Mouse (Mus musculus): ENCODE measurements around the gene Slc12a8. TPM values are rescaled to one million over a fixed set of nuclear protein-coding genes. Genes with fewer than 3 reads are reported as not detected.

Gene Slc12a8
- polyA plus RNA-seq, 1 experiment: 0.91 TPM

DNA sequence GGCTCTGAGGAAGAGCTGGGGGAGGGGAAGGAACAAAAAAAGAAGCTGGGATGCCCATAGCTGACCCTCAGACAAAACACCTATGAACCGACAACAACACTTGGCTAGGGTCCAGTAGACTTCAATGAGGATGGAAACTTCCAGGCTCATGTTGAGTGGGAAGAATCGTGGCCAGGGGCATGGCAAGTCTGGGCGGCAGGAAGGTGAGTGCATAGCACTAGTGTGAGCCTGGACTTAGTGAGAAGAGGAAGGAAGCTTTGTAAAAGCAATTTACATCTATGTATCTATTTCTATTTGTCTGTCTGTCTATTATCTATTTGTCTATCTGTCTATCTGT, 158.7 kb downstream of the Slc12a8 start:
- Histone ChIP-seq H3K4me3 (ENCODE audit: insufficient read depth, low read length) (no peak overlapping the region), H3K4me1 (ENCODE audit: control insufficient read depth, insufficient read depth, low read length) (peaks cover 7% of the 10 kb centered on the region), H3K27ac (ENCODE audit: insufficient read depth, low read length) (no peak overlapping the region)
- TF ChIP-seq CTCF (IDR thresholded peaks at IDR 0.05; ENCODE audit: borderline replicate concordance, insufficient read depth, low read length): no peak
- no peak for TF ChIP-seq POLR2A (IDR thresholded peaks at IDR 0.05; ENCODE audit: low read depth, low read length)

DNA sequence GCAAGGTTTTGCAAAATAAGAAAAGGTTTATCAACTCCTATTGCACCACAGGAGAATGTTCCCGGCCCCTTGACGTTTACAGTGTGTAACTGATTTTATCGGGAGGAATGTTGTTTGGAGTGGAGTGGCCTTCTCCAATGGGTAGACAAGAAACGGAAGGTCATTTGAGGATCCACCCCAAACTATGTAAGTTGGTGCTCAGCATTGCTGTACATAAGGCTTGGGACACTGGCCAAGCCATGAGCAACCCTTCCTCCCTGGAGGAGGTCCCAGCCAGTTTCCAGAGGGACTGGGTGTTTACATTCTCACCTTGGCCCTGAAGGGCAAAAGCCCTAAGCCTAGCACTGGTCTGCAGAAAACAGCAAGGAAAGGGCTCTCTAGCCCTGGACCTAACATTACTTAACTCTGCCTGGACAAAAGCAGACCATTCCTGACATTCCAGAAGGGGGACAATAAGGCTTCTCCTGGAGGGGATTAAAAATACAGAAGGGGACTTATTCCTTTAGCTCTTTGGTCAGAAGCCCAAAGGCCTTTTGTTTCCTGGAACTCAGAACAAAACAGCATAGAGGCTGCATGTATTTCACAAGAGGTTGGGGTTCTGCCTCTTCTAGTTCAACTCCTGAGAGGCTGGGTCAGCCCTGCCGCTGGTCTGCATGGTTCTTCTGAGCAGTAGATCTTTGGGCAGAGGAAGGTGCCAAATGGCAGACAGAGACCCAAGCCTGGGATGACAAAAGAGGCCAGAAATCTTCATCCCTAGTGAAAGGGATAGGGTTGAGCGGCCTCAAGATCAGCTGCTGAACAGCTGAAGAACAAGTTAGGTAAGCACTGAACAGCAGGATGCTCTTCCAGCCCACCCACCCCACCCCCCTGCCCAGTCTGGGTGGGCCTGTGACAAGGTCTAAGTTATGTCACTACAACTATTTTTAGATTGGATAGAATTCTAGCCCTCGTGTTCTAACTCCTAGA, 159.5 kb downstream of the Slc12a8 start:
- H3K27ac ChIP-seq (ENCODE audit: insufficient read depth, low read length): no peak overlapping the region
- no peak for TF ChIP-seq CTCF (IDR thresholded peaks at IDR 0.05; ENCODE audit: borderline replicate concordance, insufficient read depth, low read length)
- no peak for TF ChIP-seq POLR2A (IDR thresholded peaks at IDR 0.05; ENCODE audit: low read depth, low read length)
- H3K4me3 ChIP-seq (ENCODE audit: insufficient read depth, low read length): no peak overlapping the region
- H3K4me1 ChIP-seq (ENCODE audit: control insufficient read depth, insufficient read depth, low read length): peaks cover 7% of the 10 kb centered on the region

DNA sequence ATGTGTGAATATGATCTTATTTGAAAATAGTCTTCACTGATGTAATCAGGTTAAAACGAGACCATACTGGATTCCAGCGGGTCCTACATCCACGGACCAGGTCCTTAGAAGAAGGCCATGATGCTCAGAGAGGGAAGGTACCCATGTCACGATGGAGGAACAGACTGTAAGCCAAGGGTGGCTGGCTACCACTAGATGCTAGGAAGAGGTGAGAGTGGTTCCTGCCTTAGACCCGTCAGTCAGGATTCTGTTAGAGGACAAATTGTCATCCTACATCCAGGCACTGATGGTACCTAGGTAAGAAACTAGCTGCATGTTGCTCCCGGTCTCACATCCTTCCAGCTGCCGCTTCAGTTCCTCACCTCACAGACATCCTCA, 160.2 kb downstream of the Slc12a8 start:
- Histone ChIP-seq H3K4me3 (ENCODE audit: insufficient read depth, low read length) (no peak overlapping the region), H3K27ac (ENCODE audit: insufficient read depth, low read length) (no peak overlapping the region), H3K4me1 (ENCODE audit: control insufficient read depth, insufficient read depth, low read length) (peaks cover 7% of the 10 kb centered on the region)
- TF ChIP-seq CTCF (IDR thresholded peaks at IDR 0.05; ENCODE audit: borderline replicate concordance, insufficient read depth, low read length) (no peak), POLR2A (IDR thresholded peaks at IDR 0.05; ENCODE audit: low read depth, low read length) (no peak)

DNA sequence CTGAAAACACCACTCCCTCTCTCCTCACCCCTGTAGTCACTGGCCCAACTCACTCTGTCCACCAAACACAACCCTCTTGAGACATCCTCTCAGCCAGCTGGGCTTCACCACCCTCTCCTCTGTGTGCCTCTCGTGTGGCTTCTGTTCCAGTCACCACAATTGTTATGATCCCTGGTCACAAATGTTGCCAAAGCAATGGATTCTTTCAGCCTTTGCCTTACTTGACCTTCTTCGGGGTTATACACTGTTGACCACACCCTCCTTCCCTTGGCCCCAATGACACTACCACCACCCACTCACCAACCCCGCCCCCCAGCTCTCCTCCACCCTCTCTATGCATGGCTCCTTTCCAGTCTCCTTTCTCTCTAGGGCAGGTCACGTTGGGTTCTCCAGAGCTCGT, 160.8 kb downstream of the Slc12a8 start:
- TF ChIP-seq POLR2A (IDR thresholded peaks at IDR 0.05; ENCODE audit: low read depth, low read length) (no peak), CTCF (IDR thresholded peaks at IDR 0.05; ENCODE audit: borderline replicate concordance, insufficient read depth, low read length) (no peak)
- no peak overlapping the region for H3K4me3 ChIP-seq (ENCODE audit: insufficient read depth, low read length)
- H3K27ac ChIP-seq (ENCODE audit: insufficient read depth, low read length): no peak overlapping the region
- peaks cover 8% of the 10 kb centered on the region for H3K4me1 ChIP-seq (ENCODE audit: control insufficient read depth, insufficient read depth, low read length)

DNA sequence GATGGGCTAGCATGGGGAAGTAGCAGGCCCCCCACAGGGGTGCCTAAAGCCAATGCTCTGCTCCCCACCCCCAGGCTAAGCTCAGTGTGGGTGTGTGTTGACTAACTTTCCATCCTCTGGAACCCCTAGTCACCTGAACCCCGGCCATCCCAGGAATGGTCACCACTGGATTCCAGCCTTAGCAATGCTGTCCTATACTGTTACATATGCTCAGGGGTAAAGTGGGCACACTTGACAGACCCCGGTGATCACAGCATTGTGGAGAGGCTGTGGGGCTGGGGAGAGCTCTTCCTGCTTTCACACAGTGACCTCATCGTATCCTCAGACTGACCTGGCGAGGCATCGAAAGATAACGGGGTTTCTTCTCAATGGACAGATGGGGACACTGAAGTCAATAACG, 163.1 kb downstream of the Slc12a8 start:
- peaks cover 12% of the 10 kb centered on the region for H3K4me1 ChIP-seq (ENCODE audit: control insufficient read depth, insufficient read depth, low read length)
- no peak overlapping the region for H3K4me3 ChIP-seq (ENCODE audit: insufficient read depth, low read length)
- no peak overlapping the region for H3K27ac ChIP-seq (ENCODE audit: insufficient read depth, low read length)
- TF ChIP-seq CTCF (IDR thresholded peaks at IDR 0.05; ENCODE audit: borderline replicate concordance, insufficient read depth, low read length): no peak
- TF ChIP-seq POLR2A (IDR thresholded peaks at IDR 0.05; ENCODE audit: low read depth, low read length): no peak

DNA sequence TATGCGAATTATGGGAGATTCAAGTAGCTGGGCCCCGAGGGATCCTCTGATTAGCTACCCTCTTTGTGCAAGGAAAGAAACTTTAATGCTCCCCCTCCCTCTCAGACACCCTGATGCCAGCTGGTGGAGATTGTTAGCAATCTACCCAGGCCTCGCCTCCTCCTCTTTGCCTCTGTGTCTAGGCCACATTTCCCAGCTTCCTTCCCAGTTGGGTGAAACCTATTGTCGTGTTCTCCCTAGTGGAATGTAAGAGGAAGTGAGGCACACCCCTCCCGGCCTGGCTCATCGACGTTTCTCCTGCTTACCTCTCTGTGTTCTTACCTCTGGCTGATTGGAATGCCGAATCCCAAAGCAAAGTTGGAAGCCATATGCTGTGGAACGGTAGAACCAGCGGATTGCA, 163.7 kb downstream of the Slc12a8 start:
- no peak overlapping the region for H3K4me3 ChIP-seq (ENCODE audit: insufficient read depth, low read length)
- no peak overlapping the region for H3K27ac ChIP-seq (ENCODE audit: insufficient read depth, low read length)
- H3K4me1 ChIP-seq (ENCODE audit: control insufficient read depth, insufficient read depth, low read length): peaks cover 12% of the 10 kb centered on the region
- no peak for TF ChIP-seq POLR2A (IDR thresholded peaks at IDR 0.05; ENCODE audit: low read depth, low read length)
- no peak for TF ChIP-seq CTCF (IDR thresholded peaks at IDR 0.05; ENCODE audit: borderline replicate concordance, insufficient read depth, low read length)

DNA sequence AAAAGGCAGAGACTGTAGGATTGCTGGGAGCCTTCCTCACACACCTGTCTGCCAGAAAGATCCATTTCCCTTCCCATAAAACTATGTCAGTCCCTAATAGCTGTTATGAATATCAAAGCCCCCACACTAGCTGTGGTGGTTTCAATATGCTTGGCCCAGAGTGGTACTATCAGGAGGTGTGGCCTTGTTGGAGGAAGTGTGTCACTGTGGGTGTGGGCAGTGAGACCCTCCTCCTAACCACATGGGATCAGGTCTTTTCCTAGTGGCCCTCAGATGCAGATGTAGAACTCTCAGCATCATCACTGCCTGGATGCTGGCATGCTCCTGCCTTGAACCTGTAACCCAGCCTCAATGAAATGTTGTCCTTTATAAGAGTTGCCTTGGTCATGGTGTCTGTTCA, 164.5 kb downstream of the Slc12a8 start:
- Histone ChIP-seq H3K4me3 (ENCODE audit: insufficient read depth, low read length) (no peak overlapping the region), H3K27ac (ENCODE audit: insufficient read depth, low read length) (no peak overlapping the region), H3K4me1 (ENCODE audit: control insufficient read depth, insufficient read depth, low read length) (peaks cover 8% of the 10 kb centered on the region)
- TF ChIP-seq CTCF (IDR thresholded peaks at IDR 0.05; ENCODE audit: borderline replicate concordance, insufficient read depth, low read length) (no peak), POLR2A (IDR thresholded peaks at IDR 0.05; ENCODE audit: low read depth, low read length) (no peak)

DNA sequence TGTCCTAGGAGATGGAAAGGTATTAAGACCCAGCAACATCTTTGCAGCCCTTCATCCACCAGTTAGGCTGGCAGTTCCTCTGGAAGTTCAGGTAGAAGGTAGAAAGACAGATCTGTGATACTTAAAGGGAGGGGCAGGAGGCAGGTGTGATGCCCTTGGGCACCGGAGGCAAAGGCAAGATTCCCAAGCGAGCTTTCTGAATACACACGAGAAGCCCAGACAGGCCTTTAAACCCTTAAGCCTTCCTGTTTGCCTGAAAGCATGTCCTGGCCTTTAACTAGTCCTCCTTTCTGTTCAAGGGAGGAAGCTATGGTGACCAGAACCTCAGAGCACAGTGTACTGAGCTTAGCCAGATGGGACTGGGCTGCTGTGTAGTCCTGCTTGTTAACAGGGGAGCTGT, 165.5 kb downstream of the Slc12a8 start:
- no peak overlapping the region for H3K27ac ChIP-seq (ENCODE audit: insufficient read depth, low read length)
- H3K4me3 ChIP-seq (ENCODE audit: insufficient read depth, low read length): no peak overlapping the region
- TF ChIP-seq POLR2A (IDR thresholded peaks at IDR 0.05; ENCODE audit: low read depth, low read length): no peak
- TF ChIP-seq CTCF (IDR thresholded peaks at IDR 0.05; ENCODE audit: borderline replicate concordance, insufficient read depth, low read length): no peak
- 0 out of 2 replicates have a peak, but pooled peaks cover 5% of the 10 kb centered on the region for H3K4me1 ChIP-seq (ENCODE audit: control insufficient read depth, insufficient read depth, low read length)

DNA sequence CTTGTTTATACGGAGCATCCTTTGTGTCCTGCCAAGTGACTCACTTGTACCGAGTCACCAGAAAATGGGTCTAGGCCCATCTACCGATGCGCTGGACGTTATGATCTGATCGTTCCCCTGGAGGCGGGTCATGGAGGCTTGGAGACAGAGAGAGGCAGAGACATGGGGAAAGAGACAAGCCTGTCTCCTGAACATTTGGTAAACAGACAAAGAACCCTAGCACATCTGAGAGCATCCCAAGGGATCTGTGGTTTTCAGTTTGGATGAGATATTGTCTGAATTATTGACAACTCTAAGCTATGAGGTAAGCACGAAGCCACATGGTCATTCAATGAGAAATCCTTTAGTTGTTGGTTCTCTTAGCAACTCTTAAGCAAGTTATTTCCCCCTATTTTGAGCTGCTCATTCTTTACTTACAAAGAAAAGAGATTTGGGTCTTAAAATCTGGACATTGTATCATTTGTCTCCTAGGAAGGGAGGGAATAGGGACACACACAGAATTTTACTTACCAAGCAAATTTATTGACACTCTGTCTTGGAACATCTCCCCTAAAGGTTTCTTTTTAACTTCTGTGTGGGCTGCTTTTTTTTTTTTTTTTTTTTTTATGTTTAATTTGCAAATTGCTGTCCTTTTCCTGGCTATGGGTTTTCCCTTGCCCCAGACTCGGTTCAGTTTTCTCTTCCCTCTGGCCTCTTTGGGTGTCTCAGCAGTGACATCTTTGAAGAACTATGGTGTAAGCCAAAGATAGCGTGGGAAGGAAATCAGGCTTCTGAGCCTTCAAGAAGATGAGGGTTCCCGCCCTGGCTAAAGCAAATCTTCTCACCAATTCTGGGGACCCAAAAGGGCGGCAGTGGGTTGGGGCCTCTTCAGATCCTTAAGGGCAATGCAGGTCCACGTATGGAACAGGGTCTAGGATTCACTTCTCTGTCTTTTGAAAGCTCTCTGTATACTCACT, 166.4 kb downstream of the Slc12a8 start:
- peak overlapping the region; percentile 25; the same call in 1 of the 2 replicates for H3K4me3 ChIP-seq (ENCODE audit: insufficient read depth, low read length)
- TF ChIP-seq CTCF (IDR thresholded peaks at IDR 0.05; ENCODE audit: borderline replicate concordance, insufficient read depth, low read length) (no peak), POLR2A (IDR thresholded peaks at IDR 0.05; ENCODE audit: low read depth, low read length) (no peak)
- H3K27ac ChIP-seq (ENCODE audit: insufficient read depth, low read length): peak overlapping the region; percentile 64
- 0 out of 2 replicates have a peak, but pooled peaks cover 5% of the 10 kb centered on the region for H3K4me1 ChIP-seq (ENCODE audit: control insufficient read depth, insufficient read depth, low read length)

Measured in embryonic fibroblast, embryonic 13.5 days (primary cell).